Mouse (Mus musculus): ENCODE results near the gene Bmf.
"Not testable (repeated sequence)": the region's sequence is repeated elsewhere in the genome, so short reads cannot be mapped to it uniquely, and the experiment has no call there.

The Bmf gene

DNA sequence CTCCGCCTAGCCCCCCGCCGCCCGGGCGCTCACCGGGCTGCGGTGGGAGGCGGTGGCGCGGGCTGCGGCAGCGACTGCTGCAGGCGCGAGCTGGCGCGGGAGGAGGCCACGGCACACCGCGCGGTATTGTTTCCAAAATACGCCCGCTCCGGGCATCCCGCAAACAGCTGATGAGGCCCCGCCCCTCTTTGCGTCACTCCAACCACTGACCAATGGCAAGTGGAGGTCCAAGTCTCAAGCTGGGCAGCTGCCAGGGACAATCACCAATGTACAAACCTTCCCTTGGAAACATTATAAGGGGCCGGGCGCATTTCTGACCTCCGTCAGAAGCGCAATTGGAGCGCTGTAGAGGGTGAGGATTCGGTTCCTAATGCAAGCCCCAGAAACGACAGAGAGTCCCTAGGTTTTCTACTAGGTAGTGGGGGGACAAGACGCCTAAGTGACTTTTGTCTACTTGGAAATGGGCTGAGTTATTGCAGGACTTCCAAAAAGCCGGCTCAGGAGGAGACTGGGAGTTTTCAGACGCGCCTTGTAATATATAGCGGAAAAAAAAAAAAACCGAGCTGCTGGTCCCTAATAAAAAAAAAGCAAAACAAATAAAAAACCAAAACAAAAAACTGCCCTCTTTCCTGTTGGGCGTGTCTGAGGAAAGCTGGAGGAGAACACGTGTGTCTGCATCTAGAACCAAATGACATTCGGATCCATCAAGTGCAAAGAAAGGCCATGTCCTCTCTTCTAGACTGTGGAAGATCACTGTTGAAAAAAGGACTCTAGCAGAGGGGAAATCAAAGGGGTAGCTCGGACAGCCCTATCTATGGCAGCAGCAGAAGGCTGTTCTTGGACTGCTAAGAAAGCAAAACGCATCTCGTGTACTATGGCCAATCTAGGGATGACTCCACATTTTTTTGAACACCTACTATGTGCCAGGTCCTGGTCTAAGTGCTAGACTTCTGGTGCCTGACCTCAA is at the start of gene Bmf:
Gene Bmf (minus strand): TSS at position 181 of the 967 bp plus-strand sequence.
- DNase-seq = peak; percentile 88

DNA sequence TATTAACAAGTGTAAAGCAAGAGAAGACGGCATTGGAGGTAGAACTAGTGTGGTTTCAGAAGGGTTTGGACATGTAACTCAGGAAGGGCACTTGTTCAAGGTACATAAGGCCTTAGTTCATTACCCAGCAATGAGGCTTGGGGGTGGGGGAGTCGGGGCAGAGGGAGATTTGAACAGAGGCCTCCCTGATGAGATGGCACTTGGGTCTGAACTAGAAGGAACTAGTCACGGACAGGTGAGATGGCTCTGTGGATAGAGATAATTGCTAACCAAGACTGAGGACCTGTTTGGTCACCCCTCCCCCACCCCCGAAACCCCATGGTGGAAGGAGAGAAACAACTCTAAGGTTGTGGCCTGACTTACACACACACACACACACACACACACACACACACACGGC is 49.6 kb upstream of the Bmf start:
- DNase-seq = no peak

- DNase-seq = peak; percentile 84
These were observed 48.4 kb upstream of the Bmf start, which contains the start of gene Bub1b for GRCm38 (mm10) chr2:118597673-118598568. Gene Bub1b, plus strand, starts transcription at chr2:118598211.

DNA sequence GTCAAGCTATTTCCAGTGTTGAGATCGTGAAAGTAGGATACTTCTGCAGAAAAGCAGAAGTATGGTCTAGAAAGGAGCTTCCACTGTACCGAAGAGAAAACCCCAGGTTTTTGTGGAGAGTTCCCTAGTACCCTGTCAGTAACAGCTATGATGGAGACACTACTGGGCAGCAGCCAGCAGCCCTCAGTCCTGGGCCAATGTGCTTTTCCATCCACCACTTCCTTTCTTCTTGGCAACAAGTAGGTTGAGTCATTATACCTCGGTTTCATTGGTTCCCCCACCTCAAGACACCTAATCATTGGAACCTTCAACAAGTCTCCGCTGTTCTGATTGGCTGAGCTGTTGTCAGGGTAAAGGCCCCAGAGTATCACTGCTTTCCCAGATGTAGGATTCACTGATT is 41.6 kb upstream of the Bmf start:
- no peak for DNase-seq

- no peak for DNase-seq
These were observed 38.2 kb upstream of the Bmf start for GRCm38 (mm10) chr2:118587686-118588085.

DNA sequence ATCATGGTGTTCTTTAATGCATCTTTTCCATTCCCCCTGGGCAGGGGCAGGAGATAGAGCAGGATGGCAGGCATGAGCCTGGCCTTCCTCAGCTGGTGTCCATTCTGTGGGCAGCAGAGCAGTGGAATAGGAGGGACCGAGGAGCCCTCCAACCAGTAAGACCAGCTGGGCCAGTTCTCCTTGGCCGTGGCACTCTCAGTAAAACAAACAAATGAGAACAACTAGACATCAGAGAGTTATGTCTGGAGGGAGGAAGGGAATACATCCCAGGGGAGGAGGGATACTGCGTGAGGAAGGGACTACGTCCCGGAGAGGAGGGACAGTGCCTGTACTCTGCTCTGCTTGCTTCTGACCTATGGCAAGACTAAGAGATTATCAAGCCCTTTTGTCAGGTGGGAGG is 36.5 kb upstream of the Bmf start:
- DNase-seq = no peak

- DNase-seq = no peak
These were observed 23.6 kb upstream of the Bmf start for GRCm38 (mm10) chr2:118573135-118573534.

GRCm38 (mm10) chr2:118572183-118572836 is 22.8 kb upstream of the Bmf start:
- DNase-seq = no peak

DNA sequence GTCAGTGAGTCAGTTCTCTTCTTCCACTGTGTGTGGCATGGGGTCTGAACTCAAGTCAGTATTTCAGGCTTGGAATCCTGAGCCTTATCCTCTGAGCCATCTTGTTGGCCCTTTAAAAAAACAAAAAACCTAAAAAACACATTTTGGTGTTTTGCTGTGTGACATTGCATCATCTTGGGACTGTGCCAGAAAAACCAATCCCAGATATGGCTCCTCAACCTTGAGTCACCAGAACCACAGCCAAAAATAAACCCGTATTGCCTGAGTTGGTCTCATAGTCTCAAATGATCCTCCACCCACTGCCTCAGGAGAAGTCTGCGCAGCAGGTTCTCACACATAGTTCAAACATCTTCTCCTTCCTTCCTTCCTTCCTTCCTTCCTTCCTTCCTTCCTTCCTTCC is 21.5 kb upstream of the Bmf start:
- DNase-seq = no peak

DNA sequence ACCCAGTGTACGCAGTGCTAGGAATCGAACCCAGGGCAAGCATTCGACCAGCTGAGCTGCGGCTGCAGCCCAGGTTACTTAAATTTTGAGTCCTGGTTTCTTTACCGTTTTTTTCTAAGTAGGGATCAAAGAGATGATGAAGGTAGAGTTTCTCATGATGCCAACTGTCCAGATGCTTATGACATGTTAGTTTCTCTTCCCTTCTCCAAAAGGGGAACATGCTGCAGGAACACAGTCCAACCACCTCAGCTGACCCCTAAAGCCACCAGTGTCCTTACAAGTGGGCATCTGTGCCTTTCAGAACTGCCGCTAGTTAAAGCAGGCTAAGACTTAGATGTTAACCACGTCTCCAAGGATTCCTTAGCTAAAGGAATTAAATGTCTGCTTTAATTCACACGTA is 17.7 kb upstream of the Bmf start:
- DNase-seq = no peak

DNA sequence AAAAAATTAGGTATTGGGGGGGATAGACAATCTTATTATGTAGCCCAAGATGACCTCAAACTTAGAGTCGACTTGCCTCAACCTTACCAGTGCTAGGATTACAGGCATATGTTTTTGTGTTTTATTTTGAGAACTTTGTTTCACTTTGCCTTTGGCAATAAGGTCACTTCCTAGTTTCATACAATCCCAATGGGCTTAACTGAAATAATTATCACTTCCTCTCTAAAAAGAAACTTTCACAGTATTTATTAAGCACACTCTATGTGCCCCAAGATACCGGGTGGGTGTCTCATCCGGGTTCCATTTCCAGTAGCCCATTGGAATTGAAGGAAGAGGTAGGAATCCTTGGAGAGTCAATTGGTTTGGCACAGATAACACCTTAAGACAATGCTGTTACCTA is 12.9 kb upstream of the Bmf start:
- no peak for DNase-seq

DNA sequence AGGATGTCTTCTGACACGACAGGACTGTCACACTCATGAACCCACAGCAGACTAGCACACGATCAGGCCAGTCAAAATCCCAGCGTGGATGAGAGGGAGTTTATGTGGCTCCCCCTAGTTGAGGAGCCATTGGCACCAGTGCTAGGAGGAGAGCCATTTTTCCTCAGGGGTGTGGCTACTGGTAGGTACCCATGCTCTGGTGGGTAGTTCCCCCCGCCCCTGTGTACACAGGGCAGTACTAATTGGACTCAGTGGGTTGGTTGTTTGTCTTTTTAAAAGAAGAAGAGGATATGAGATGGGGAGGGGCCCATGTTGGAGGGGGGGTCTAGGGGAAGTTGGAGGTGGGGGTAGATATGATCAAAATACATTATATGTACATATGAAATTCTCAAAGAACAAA is 12.5 kb upstream of the Bmf start:
- no peak for DNase-seq

DNA sequence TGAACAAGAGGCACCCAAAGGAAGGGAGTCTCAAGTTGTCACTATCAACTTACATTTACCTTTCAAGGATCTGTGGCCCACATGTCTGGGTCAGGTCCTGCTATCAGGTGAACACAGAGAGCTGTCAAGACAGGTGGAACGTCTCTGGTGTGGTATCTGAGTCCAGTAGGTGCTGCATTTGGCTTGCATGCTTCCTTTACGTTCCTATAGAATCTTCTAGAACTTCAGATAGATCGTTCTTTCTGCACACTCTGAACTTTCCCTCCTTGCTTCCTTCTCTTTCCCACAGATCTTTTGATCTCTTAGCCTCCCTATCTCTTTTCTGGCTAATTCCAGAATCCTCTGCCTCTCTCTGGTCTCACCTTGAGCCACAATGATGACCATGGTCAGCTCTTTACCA is 8.9 kb upstream of the Bmf start:
- DNase-seq = no peak

DNA sequence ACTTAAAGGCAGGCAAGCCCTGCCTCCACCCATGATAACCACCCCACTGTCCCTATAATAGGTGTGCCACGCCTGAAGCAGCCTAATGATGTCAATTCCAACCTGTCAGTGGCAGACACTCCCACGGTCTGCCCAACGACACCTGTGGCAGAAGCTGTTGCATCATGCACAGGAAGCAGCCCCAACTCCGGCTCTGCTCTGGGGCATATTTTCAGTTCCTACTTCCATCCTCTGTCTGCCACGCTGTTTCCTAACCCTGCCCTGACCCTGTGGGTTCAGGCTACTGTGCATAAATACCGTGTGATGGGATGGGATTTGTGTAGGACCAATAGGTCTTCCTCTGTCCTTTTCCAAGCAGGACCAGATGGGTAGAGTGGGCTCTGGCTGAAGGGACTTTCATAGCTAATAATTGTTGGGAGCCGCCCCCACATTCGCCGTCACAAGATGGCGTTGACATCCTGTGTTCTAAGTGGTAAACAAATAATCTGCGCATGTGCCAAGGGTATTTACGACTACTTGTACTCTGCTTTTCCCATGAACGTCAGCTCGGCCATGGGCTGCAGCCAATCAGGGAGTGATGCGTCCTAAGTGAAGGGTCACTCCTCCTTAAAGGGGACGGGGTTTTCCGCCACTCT is 5.0 kb upstream of the Bmf start:
- not testable (repeated sequence) for DNase-seq

DNA sequence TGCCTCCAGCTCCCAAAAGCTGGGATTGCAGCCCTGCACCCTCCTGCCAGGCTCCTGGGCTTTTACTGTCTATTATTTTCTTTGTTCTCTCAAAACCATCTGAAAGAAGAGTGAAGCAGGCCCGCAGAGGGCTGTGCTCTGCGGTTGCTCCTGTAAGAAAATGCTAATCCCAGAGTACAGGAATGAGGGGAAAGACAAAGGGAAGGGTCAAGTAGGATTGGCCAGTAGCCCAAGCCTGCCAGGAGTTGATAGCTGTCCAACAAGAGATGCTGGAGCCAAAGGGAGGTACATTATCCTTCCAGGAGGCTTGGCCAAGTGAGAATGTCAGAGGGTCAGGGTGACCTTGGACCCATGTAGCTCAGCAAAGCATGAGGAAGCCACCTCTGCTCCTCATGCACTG is 2.1 kb upstream of the Bmf start:
- no peak for DNase-seq

GRCm38 (mm10) chr2:118548421-118549221 is 866 bp downstream of the Bmf start:
- no peak for DNase-seq

DNA sequence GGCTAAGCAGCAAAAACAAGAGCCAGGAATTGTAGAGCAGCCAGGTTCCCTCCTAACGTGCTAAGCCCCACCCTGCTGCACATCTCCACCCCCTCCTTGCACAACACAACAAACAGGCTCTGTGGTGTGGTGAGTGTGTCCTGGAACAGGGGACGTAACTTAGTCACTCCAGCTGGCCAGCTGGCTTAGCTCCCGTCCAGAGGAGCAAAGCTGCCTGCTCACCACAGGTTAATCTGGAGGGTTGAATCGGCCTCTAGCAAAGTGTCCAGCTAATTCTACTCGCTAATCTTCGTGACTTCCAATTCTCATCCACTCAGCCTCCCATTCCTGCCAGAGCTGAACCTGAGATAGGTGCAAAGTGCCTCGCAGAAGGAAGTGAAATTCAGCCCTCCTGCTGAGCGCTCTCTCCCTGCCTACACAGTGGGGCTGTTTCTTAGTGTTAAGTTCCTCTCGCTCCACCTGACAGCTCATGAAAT is 1.9 kb downstream of the Bmf start:
- DNase-seq = no peak

DNA sequence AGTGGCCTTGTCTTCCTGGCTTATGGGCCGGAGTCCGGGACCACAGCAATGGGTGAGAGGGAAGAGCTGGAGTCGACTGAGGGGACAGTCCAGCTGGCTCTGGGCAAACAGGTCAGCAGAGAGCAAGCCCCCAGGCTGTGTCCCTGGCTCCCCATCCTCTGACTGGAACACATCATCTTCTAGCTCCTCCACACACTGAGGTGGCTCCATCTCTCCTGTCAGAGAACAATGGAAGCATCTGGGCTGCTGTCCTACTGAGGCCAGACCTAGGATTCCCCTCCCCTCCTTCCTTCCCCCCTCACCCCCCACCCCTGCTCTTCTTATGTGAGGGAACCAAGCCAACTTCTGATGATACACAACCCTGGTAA is 2.7 kb downstream of the Bmf start:
- no peak for DNase-seq

DNA sequence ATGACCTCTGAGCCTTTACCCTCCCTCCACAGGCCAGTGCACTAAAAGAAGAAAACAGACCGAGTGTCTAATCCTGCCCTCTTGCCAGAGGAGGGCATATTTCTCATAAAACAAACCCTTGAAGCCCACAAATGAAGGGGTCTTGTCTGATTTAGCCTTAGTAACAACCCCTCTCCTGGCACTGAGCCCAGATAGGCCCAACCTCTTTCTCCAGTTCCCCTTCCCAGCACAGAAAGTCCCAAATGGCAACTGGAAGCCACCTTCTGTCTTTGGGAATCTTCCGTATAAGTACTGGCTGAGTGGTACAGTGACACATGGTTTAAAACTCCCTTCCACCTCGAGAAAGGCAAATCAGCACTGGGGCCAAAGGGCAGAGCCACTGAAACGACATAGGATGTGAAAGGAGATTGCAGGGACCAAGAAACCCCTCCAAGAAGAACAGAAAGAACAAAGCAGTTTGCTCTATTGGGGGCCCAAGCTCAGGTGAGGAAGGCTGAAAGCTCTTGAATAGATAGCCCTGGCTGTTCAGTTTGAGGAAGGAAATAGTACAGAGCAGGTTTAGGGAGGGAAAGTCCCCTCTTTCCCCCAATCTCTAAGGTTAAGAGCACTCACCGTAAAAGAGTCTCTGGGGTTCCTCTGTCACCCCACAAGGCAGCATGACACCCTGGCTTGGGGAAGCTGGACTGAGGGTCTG is 3.2 kb downstream of the Bmf start:
- DNase-seq = no peak

GRCm38 (mm10) chr2:118545242-118546103 is 4.0 kb downstream of the Bmf start:
- peak; percentile 86 for DNase-seq
